Mouse (Mus musculus): ENCODE measurements around the gene Timm13. TPM values are rescaled to one million over a fixed set of nuclear protein-coding genes. Genes with fewer than 3 reads are reported as not detected.

Timm13 gene
- polyA plus RNA-seq, 1 experiment = 310 TPM

DNA sequence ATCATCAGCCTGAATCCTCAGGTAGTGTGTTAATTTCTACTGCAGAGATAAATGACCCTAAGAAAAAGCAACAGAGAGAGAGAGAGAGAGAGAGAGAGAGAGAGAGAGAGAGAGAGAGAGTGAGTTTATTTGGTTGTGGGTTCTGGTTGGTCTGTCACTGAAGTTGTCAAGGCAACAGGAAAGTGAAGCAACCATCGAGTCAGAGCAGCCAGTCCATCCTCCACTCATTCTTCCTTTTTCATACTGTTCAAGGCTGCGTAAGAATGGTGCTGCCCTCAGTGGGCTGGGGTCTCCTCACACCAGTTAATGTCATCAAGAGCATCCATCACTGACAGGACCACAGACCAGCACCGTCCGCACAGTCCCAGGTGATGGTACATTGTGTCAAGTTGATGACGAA lies 43.5 kb upstream of the Timm13 start:
- no peak for TF ChIP-seq CTCF (IDR thresholded peaks at IDR 0.05; ENCODE audit: borderline replicate concordance, control insufficient read depth, extremely low read depth, insufficient read depth, low read length, poor library complexity)
- Histone ChIP-seq H3K4me1 (replicated peaks; ENCODE audit: control insufficient read depth, insufficient read depth, low read length) (peaks cover 25% of the 10 kb centered on the region), H3K36me3 (ENCODE audit: control insufficient read depth, insufficient read depth, low read length) (no peaks in the 10 kb centered on the region), H3K27me3 (ENCODE audit: control insufficient read depth, insufficient read depth, low read length) (peaks cover 2% of the 10 kb centered on the region; the same call in 1 of the 2 replicates), H3K27ac (ENCODE audit: control insufficient read depth, insufficient read depth, low read length) (no peak overlapping the region), H3K4me3 (ENCODE audit: control insufficient read depth, insufficient read depth, low read length) (no peak overlapping the region)
- DNase-seq = no peak
- WGBS = 80% methylated on average over 5 of the region's 5 CpGs

DNA sequence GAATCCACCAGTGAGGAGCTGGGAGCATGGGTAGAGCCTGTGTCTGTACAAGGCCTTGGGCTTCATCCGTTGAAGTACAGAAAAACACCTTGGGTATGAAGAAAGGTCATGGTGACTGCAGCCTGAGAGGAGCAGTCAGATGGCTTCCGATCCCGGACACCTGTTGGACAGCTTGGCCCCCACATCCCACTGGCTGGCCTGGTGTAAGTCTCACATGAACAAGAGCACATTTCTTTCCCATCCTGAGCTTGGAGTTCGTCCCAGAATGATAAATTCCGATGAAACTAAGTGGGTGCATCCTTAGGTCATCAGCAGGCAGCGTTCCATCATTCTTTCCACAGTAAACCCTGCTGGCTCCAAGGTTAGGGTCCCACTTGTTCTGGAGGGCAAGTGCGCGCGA lies 42.9 kb upstream of the Timm13 start:
- no peak for DNase-seq
- H3K4me1 ChIP-seq (replicated peaks; ENCODE audit: control insufficient read depth, insufficient read depth, low read length) = peaks cover 28% of the 10 kb centered on the region
- no peak overlapping the region for H3K27ac ChIP-seq (ENCODE audit: control insufficient read depth, insufficient read depth, low read length)
- peaks cover 2% of the 10 kb centered on the region; the same call in 1 of the 2 replicates for H3K27me3 ChIP-seq (ENCODE audit: control insufficient read depth, insufficient read depth, low read length)
- H3K36me3 ChIP-seq (ENCODE audit: control insufficient read depth, insufficient read depth, low read length) = no peaks in the 10 kb centered on the region
- no peak overlapping the region for H3K4me3 ChIP-seq (ENCODE audit: control insufficient read depth, insufficient read depth, low read length)
- WGBS = 91% methylated on average over 9 of the region's 9 CpGs
- TF ChIP-seq POLR2A (IDR thresholded peaks at IDR 0.05; ENCODE audit: control insufficient read depth, extremely low read depth, insufficient read depth, low read length, poor library complexity) = no peak
- TF ChIP-seq CTCF (IDR thresholded peaks at IDR 0.05; ENCODE audit: borderline replicate concordance, control insufficient read depth, extremely low read depth, insufficient read depth, low read length, poor library complexity) = no peak

- H3K4me1 ChIP-seq (replicated peaks; ENCODE audit: control insufficient read depth, insufficient read depth, low read length) = peaks cover 27% of the 10 kb centered on the region
- H3K27me3 ChIP-seq (ENCODE audit: control insufficient read depth, insufficient read depth, low read length) = peaks cover 2% of the 10 kb centered on the region; the same call in 1 of the 2 replicates
- DNase-seq = no peak
- H3K27ac ChIP-seq (ENCODE audit: control insufficient read depth, insufficient read depth, low read length) = no peak overlapping the region
- 21% methylated on average over 8 of the region's 8 CpGs for WGBS
- H3K36me3 ChIP-seq (ENCODE audit: control insufficient read depth, insufficient read depth, low read length) = no peaks in the 10 kb centered on the region
- H3K4me3 ChIP-seq (ENCODE audit: control insufficient read depth, insufficient read depth, low read length) = no peak overlapping the region
- TF ChIP-seq POLR2A (IDR thresholded peaks at IDR 0.05; ENCODE audit: control insufficient read depth, extremely low read depth, insufficient read depth, low read length, poor library complexity) (no peak), CTCF (IDR thresholded peaks at IDR 0.05; ENCODE audit: borderline replicate concordance, control insufficient read depth, extremely low read depth, insufficient read depth, low read length, poor library complexity) (no peak)
These were observed 42.1 kb upstream of the Timm13 start for GRCm38 (mm10) chr10:80942919-80943318.

DNA sequence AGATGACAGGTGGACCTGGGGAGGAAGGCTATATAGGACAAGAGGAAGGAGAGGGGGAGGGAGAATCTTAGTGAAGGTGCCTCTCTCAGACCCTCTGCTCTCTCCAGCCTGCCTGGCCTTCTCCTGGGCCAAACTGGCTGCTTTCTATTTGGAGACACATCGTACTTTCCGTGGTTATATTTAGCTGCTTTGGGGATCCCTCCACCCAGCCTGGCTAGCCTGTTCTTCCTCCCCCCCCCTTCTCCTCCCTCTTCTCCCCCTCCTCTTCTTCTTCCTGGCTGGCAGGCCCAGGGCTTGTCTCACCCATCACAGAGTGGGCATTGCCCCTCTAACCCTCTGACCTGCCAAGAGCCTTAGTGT lies 40.2 kb upstream of the Timm13 start:
- TF ChIP-seq POLR2A (IDR thresholded peaks at IDR 0.05; ENCODE audit: control insufficient read depth, extremely low read depth, insufficient read depth, low read length, poor library complexity) = no peak
- TF ChIP-seq CTCF (IDR thresholded peaks at IDR 0.05; ENCODE audit: borderline replicate concordance, control insufficient read depth, extremely low read depth, insufficient read depth, low read length, poor library complexity) = no peak
- Histone ChIP-seq H3K27me3 (ENCODE audit: control insufficient read depth, insufficient read depth, low read length) (peaks cover 2% of the 10 kb centered on the region; the same call in 1 of the 2 replicates), H3K27ac (ENCODE audit: control insufficient read depth, insufficient read depth, low read length) (no peak overlapping the region), H3K4me3 (ENCODE audit: control insufficient read depth, insufficient read depth, low read length) (no peak overlapping the region), H3K4me1 (replicated peaks; ENCODE audit: control insufficient read depth, insufficient read depth, low read length) (peaks cover 39% of the 10 kb centered on the region), H3K36me3 (ENCODE audit: control insufficient read depth, insufficient read depth, low read length) (no peaks in the 10 kb centered on the region)
- no peak for DNase-seq
- WGBS = 32% methylated on average over 2 of the region's 2 CpGs

- Histone ChIP-seq H3K4me1 (replicated peaks; ENCODE audit: control insufficient read depth, insufficient read depth, low read length) (peaks cover 39% of the 10 kb centered on the region), H3K4me3 (ENCODE audit: control insufficient read depth, insufficient read depth, low read length) (no peak overlapping the region), H3K27ac (ENCODE audit: control insufficient read depth, insufficient read depth, low read length) (no peak overlapping the region), H3K36me3 (ENCODE audit: control insufficient read depth, insufficient read depth, low read length) (no peaks in the 10 kb centered on the region), H3K27me3 (ENCODE audit: control insufficient read depth, insufficient read depth, low read length) (peaks cover 2% of the 10 kb centered on the region; the same call in 1 of the 2 replicates)
- no peak for DNase-seq
- WGBS = 63% methylated on average over 8 of the region's 8 CpGs
- TF ChIP-seq CTCF (IDR thresholded peaks at IDR 0.05; ENCODE audit: borderline replicate concordance, control insufficient read depth, extremely low read depth, insufficient read depth, low read length, poor library complexity) (no peak), POLR2A (IDR thresholded peaks at IDR 0.05; ENCODE audit: control insufficient read depth, extremely low read depth, insufficient read depth, low read length, poor library complexity) (no peak)
These were observed 39.7 kb upstream of the Timm13 start for GRCm38 (mm10) chr10:80940320-80940987.

GRCm38 (mm10) chr10:80939671-80940070 lies 38.9 kb upstream of the Timm13 start:
- WGBS = 2% methylated on average over 28 of the region's 28 CpGs
- Histone ChIP-seq H3K27ac (ENCODE audit: control insufficient read depth, insufficient read depth, low read length) (no peak overlapping the region), H3K4me3 (ENCODE audit: control insufficient read depth, insufficient read depth, low read length) (peak overlapping the region; percentile 29), H3K27me3 (ENCODE audit: control insufficient read depth, insufficient read depth, low read length) (peaks cover 2% of the 10 kb centered on the region; the same call in 1 of the 2 replicates), H3K4me1 (replicated peaks; ENCODE audit: control insufficient read depth, insufficient read depth, low read length) (peaks cover 39% of the 10 kb centered on the region), H3K36me3 (ENCODE audit: control insufficient read depth, insufficient read depth, low read length) (no peaks in the 10 kb centered on the region)
- DNase-seq = peak; percentile 81
- TF ChIP-seq POLR2A (IDR thresholded peaks at IDR 0.05; ENCODE audit: control insufficient read depth, extremely low read depth, insufficient read depth, low read length, poor library complexity) (no peak), CTCF (IDR thresholded peaks at IDR 0.05; ENCODE audit: borderline replicate concordance, control insufficient read depth, extremely low read depth, insufficient read depth, low read length, poor library complexity) (peak; percentile 19; the same call in 1 of the 2 replicates)
